Mouse (Mus musculus) G1E-ER4 (cell line): ENCODE data around the gene Zfp316. TPM values are rescaled to one million over a fixed set of nuclear protein-coding genes. Genes with fewer than 3 reads are reported as not detected.

Experiments
- GATA1 ChIP-seq: IDR thresholded peaks from one replicate; pipeline ENCODE4 v1.8.0; 2012; ENCODE audit warnings: low read length, inconsistent platforms
- polyA plus RNA-seq: library from polyadenylated mRNA; stranded (reverse); fragments of >175 nt; gene quantifications from 2 replicates; pipeline ENCODE4 v1.2.3, GENCODE M21; 2012

The Zfp316 gene
- polyA plus RNA-seq, 1 experiment = 11.0 TPM

DNA sequence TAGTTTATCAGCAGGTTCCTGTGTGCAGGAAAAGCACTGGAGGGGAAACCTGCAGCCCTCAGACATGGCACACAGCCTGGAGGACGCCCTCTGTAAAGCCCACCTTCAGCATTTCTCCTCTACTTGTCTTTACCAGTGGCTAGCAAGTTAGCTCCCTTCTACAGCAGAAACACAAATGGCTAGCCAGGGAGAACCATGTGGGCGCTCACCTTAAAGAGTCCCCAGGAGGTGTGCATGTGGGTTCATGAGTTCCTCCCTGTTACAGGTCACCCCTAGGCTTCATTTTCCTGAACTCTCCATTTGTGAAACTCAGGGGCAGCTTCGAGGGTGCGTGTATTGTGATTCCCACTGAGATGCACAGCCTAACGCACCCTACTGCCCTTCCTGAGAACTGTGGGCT lies 14.0 kb downstream of the Zfp316 start:
- TF ChIP-seq GATA1 = no peak

DNA sequence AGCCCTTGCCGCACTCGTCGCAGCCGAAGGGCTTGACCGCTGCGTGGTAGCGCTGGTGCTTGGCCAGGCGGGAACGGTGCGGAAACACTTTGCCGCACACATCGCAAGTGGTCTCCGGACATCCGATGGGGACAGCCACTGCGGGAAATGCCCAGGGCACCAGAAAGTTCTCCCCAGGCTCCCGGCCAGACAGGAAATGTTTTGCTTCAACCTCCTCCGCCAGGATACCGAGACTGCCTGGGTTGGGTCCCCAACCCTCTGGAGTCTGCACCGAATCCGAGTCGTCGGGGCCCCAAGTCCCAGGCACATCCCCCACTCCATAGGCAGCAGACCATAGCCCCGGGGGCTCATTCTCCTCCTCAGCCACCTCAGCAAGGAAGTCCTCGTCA lies 14.7 kb downstream of the Zfp316 start:
- no peak for TF ChIP-seq GATA1

DNA sequence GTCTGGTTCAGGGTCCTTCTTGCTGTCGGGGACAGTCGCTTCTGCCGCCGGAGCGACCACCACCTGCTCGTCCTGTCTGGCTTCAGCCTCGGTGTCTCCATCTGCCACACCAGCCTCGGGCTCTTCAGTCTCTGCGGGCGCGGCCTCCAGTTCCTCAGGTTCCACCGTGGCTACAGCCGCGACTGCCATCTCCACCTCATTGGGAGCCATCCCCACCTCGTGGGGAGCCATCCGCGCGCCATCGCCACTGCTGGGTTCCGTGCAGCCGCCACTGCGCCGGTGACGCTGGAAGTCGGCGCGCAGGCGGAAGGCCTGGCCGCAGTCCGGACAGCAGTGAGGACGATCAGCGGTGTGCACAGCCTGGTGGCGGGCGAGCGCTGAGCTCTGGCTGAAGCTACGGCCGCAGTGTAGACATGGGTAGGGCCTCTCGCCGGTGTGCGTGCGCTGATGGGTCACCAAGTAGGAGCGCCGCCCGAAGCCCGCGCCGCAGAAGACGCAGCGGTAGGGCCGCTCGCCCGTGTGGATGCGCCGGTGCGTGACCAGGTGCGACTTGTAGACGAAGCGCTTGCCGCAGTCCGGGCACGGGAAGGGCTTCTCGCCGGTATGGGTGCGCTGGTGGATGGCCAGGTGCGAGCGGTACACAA lies 15.2 kb downstream of the Zfp316 start:
- TF ChIP-seq GATA1 = no peak

- no peak for TF ChIP-seq GATA1
Observed at GRCm38 (mm10) chr5:143253881-143254486, 15.8 kb downstream of the Zfp316 start.

GRCm38 (mm10) chr5:143253186-143253880 lies 16.5 kb downstream of the Zfp316 start:
- no peak for TF ChIP-seq GATA1

GRCm38 (mm10) chr5:143252791-143253185 lies 17.0 kb downstream of the Zfp316 start:
- TF ChIP-seq GATA1 = no peak

DNA sequence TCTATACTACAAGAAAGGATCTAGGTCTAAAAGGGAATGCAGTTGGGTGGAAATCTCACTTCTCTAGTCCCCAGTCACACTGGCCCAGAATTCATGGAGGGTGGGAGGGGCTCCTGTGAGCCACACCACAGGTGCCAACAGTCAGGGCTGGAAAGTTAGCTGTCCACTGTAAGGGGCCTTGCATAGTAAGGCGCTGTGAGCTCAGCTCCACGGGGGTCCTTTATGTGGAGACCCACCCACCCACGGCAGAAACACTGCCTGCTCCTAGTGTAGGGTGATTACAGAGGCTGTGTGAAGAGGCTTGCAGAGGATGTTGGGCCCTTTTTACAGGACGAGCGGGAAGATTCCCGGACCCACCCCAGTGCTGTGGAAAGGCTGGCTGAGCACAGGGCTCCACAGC lies 17.8 kb downstream of the Zfp316 start:
- no peak for TF ChIP-seq GATA1

GRCm38 (mm10) chr5:143244926-143245325 lies 24.9 kb downstream of the Zfp316 start:
- no peak for TF ChIP-seq GATA1

DNA sequence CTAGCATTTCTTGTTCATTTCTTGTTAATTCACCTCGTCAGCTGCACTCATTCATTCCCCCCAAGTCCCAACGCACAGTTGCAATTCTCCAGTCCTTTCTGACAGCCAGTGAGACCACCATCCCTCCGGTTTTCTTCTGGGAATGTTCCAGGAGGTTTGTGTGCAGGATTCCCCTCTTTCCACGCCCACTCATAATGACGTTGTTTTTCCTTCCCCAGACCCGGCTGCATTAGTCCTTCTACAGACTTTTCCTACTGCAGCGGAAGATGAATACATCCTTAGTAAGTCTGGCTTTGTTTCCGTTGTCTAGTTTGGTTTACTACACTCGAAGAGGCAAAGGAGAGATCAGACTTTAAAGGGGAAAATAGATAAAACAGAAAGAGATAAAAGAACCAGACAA lies 33.8 kb downstream of the Zfp316 start:
- no peak for TF ChIP-seq GATA1

DNA sequence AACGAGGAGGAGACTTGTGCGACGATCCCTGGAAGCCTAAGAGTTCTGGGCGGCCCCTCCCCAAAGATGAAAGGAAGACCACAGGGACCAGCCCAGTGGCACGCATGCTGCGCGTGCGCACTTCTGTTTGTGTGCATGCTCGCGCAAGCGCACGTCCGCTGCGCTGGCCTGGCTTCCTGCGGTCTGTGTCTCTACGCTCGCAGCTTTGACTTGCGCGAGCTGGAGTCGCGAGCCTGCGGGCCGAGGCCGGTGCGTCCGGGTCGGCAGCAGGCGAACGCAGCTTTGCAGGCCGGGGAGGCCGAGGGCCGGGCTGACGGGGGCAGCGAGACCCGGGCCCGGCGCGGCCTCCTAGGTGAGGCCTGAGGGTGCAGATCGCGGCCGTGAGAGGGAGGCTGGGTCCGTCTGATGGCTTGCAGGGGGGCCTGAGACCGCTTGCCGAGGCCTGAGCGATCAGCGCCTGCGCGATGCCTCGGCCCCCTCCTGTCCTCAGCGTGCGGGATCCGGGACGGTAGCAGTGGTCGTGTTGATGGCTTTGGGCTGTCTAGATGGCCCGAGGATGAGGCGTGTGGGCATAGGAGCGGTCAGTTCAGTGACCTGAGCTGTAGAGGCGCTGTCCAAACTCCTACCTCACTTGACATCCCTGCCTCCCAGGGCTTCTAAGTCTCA lies 34.7 kb downstream of the Zfp316 start, which contains the start of gene Zfp12:
Gene Zfp12 (plus strand): TSS at position 136 of the 666 bp plus-strand sequence.
- TF ChIP-seq GATA1 = no peak

DNA sequence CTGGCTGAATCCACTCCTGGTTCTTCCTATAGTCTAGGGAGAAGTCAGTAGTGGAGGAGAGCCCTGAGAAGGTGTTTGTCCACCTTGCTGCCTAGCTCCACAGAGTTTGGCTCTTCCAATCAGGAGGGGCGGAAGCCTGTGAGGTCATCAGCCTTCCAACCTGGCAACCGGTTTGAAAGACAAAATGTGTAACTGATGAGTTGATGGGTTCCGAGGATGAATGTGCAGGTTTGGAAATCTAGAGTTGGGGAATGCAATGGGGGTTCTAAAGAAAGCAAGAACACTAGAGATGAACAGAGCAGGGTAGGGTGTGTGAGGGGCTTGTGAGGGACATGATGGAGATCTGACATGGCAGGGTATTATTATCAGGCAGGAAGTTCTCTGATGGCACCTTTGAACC lies 43.0 kb downstream of the Zfp316 start, which contains the start of gene Spdye4a:
Gene Spdye4a (minus strand): TSS at position 101 of the 400 bp plus-strand sequence.
- no peak for TF ChIP-seq GATA1

DNA sequence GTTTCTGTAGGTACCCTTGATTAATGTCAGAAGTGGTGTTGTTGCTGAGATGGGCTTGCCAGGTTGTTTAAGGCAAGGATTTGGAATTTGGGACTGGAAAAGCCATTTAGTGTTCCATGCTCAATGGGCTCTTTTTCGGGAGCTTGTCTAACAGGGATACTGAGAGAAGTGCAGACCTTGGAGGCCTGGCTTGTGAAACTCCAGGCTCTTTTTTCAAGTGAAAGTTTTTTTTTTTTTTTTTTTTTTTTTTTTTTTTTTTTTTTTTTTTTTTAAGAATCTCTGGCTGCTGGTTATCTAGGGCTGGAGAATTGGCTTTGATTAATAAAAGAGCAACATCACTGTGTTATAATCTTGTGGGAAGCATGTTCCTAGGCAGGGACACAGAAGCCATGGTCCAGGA lies 47.5 kb downstream of the Zfp316 start:
- TF ChIP-seq GATA1 = no peak

DNA sequence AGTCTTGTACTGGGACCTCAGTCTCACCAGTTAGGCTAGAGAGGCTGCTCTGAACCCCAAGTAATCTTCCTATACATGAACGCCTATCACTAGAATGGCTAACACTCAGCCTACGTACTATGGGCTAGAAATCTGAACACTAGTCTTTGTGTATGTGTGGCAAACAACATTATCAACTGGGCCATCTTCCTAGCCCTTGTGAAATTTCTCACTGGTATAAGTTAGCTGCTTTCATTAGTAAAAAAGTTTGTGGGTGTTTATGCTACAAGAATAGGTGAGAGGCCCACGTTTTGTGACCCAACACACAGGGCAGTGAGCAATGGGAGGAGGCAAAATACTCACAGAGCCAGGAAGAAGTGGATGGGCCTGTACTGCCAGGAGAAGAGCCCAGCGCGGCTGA lies 48.8 kb downstream of the Zfp316 start:
- no peak for TF ChIP-seq GATA1

- no peak for TF ChIP-seq GATA1
Observed at GRCm38 (mm10) chr5:143213832-143214231, 56.0 kb downstream of the Zfp316 start.

DNA sequence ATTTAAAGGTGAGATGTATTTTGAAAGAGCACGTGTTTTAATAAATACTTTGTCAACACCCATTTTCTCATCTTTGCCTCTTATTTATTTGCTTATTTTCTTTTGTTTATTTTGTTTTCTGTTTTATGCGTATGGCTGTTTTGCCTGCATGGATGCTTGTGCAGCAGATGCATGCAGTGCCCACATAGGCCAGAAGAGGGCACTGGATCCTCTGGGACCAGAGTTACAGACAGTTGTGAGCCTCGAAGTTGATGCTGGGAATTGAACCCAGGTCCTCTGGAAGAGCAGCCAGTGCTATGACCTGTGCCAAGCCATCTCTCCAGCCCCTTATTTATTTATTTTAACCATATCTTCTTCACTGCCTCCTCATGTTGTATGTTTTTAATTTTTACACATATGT lies 64.8 kb downstream of the Zfp316 start:
- TF ChIP-seq GATA1 = no peak

Other genes starting within 250 kb of the Zfp316 start
- gene Rnf216, start 157.0 kb downstream of the Zfp316 start, polyA plus RNA-seq = 32.3 and 33.4 TPM in 2 replicates
- not detected in 2 replicates for gene Olfr718-ps1, start 122.4 kb downstream of the Zfp316 start, polyA plus RNA-seq
- gene Rbak, start 89.2 kb downstream of the Zfp316 start, polyA plus RNA-seq = 3.8 and 6.4 TPM in 2 replicates
- not detected in 2 replicates for gene Spdye4b, start 89.0 kb downstream of the Zfp316 start, polyA plus RNA-seq
- gene Spdye4a, start 43.1 kb downstream of the Zfp316 start, polyA plus RNA-seq = not detected in 2 replicates
- 4.2 and 4.5 TPM in 2 replicates for gene Zfp12, start 34.9 kb downstream of the Zfp316 start, polyA plus RNA-seq
- gene Zfp853, start 23.6 kb upstream of the Zfp316 start, polyA plus RNA-seq = 0.18 and 0.22 TPM in 2 replicates
- gene E130309D02Rik, start 45.3 kb upstream of the Zfp316 start, polyA plus RNA-seq = 144 and 163 TPM in 2 replicates
- gene Zdhhc4, start 59.2 kb upstream of the Zfp316 start, polyA plus RNA-seq = 50.3 and 81.4 TPM in 2 replicates
- not detected in 2 replicates for gene Grid2ip, start 87.3 kb upstream of the Zfp316 start, polyA plus RNA-seq
- gene Kdelr2, start 133.8 kb upstream of the Zfp316 start, polyA plus RNA-seq = 70.5 and 91.3 TPM in 2 replicates
- 3.5 and 6.1 TPM in 2 replicates for gene Daglb, start 194.6 kb upstream of the Zfp316 start, polyA plus RNA-seq